Mouse (Mus musculus): ENCODE measurements at regions not wholly inside any gene's neighbourhood (a gene's known extent, or its start where the extent isn't known, plus 50 kb on each side); places are given as distances from the start of the nearest gene placed in this dataset.
A peak's percentile ranks its signal among the peaks of the same experiment; 100 is the strongest.

DNA sequence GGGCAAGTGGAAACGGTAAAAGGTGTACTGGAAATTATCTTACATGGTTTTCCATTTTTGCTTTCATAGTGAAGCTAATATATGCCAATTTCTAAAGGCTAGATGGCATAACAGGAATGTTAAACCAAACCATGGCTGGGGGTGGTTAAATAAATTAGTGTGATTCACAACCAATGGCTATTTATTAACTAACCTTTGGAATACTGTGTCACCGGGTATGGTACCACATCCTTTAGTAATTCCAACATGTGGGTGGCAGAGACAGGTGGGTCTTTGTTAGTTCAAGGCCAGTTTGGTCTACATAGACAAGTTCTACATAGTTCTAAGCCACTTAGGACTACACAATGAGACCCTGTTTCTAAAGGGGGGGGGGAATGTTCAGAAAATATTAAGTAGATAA, 179.8 kb upstream of the Plxnc1 start:
- 89% methylated on average over 2 of the region's 2 CpGs for WGBS
- intact Hi-C loops (cut with DNase I): no loop called here

DNA sequence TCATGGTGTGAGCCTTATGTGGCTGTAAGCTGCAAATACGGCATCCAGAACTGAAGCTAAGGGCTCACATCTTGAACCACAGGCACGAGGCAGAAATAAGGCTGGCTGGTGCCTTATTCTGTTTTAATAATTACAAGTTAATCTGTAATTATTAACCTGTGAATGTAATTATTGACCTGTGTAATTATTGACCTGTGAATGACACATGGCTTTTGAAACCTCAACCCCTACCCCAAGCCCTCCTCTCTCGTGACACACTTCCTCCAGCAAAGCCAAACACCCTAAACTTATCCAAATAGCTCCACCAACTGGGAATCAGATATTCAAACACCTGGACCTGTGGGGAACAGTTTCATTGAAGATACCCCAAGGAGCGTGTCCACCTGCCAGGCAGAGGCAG, 175.4 kb upstream of the Plxnc1 start:
- Histone ChIP-seq H3K27me3 (ENCODE audit: control insufficient read depth, insufficient read depth, low read length) (no peaks in the 10 kb centered on the region), H3K36me3 (ENCODE audit: control insufficient read depth, insufficient read depth, low read length) (peaks cover 4% of the 10 kb centered on the region; the same call in 1 of the 2 replicates), H3K79me2 (replicated peaks; ENCODE audit: control insufficient read depth, insufficient read depth, low read length) (no peaks in the 10 kb centered on the region), H3K4me3 (no peak overlapping the region), H3K27ac (no peak overlapping the region), H3K4me1 (ENCODE audit: control insufficient read depth, insufficient read depth, low read length) (peaks cover 6% of the 10 kb centered on the region), H3K9ac (ENCODE audit: low read depth, low read length) (no peak overlapping the region)
- DNase-seq: no peak
- WGBS: 88% methylated on average over 4 of the region's 4 CpGs
- no peak for TF ChIP-seq POLR2A (IDR thresholded peaks at IDR 0.05; ENCODE audit: insufficient read depth, low read depth, low read length)
- TF ChIP-seq EP300 (IDR thresholded peaks at IDR 0.05; ENCODE audit: insufficient read depth, low read depth, low read length): no peak
- no peak for TF ChIP-seq CTCF (IDR thresholded peaks at IDR 0.05)
- intact Hi-C loops (cut with DNase I): no loop called here

More for the DNA sequence above, 179.8 kb upstream of the Plxnc1 start:
- Histone ChIP-seq H3K27ac (no peak overlapping the region), H3K79me2 (replicated peaks; ENCODE audit: control insufficient read depth, insufficient read depth, low read length) (no peaks in the 10 kb centered on the region), H3K36me3 (ENCODE audit: control insufficient read depth, insufficient read depth, low read length) (no peaks in the 10 kb centered on the region), H3K4me1 (ENCODE audit: control insufficient read depth, insufficient read depth, low read length) (no peaks in the 10 kb centered on the region), H3K9ac (ENCODE audit: low read depth, low read length) (no peak overlapping the region), H3K27me3 (ENCODE audit: control insufficient read depth, insufficient read depth, low read length) (no peaks in the 10 kb centered on the region), H3K4me3 (no peak overlapping the region)
- no peak for TF ChIP-seq CTCF (IDR thresholded peaks at IDR 0.05)
- no peak for TF ChIP-seq EP300 (IDR thresholded peaks at IDR 0.05; ENCODE audit: insufficient read depth, low read depth, low read length)
- TF ChIP-seq POLR2A (IDR thresholded peaks at IDR 0.05; ENCODE audit: insufficient read depth, low read depth, low read length): no peak
- no peak for DNase-seq

GRCm38 (mm10) chr10:95118786-95119351, 174.2 kb upstream of the Plxnc1 start:
- H3K27me3 ChIP-seq (ENCODE audit: control insufficient read depth, insufficient read depth, low read length): no peaks in the 10 kb centered on the region
- 65% methylated on average over 8 of the region's 8 CpGs for WGBS
- no peak overlapping the region for H3K27ac ChIP-seq

GRCm38 (mm10) chr10:95117731-95118212, 173.1 kb upstream of the Plxnc1 start:
- no peak for DNase-seq
- Histone ChIP-seq H3K27me3 (ENCODE audit: control insufficient read depth, insufficient read depth, low read length) (no peaks in the 10 kb centered on the region), H3K4me1 (ENCODE audit: control insufficient read depth, insufficient read depth, low read length) (peaks cover 6% of the 10 kb centered on the region), H3K27ac (peak overlapping the region; percentile 47; the same call in 1 of the 2 replicates), H3K4me3 (no peak overlapping the region), H3K36me3 (ENCODE audit: control insufficient read depth, insufficient read depth, low read length) (peaks cover 4% of the 10 kb centered on the region; the same call in 1 of the 2 replicates), H3K79me2 (replicated peaks; ENCODE audit: control insufficient read depth, insufficient read depth, low read length) (no peaks in the 10 kb centered on the region), H3K9ac (ENCODE audit: low read depth, low read length) (no peak overlapping the region)
- whole genome bisulfite sequencing: 18% methylated on average over 3 of the region's 3 CpGs
- intact Hi-C loops (cut with DNase I): no loop called here
- no peak for TF ChIP-seq EP300 (IDR thresholded peaks at IDR 0.05; ENCODE audit: insufficient read depth, low read depth, low read length)
- TF ChIP-seq CTCF (IDR thresholded peaks at IDR 0.05): no peak
- no peak for TF ChIP-seq POLR2A (IDR thresholded peaks at IDR 0.05; ENCODE audit: insufficient read depth, low read depth, low read length)

More at GRCm38 (mm10) chr10:95118786-95119351, 174.2 kb upstream of the Plxnc1 start:
- TF ChIP-seq POLR2A (IDR thresholded peaks at IDR 0.05; ENCODE audit: insufficient read depth, low read depth, low read length) (no peak), EP300 (IDR thresholded peaks at IDR 0.05; ENCODE audit: insufficient read depth, low read depth, low read length) (no peak), CTCF (IDR thresholded peaks at IDR 0.05) (no peak)
- Histone ChIP-seq H3K4me3 (no peak overlapping the region), H3K9ac (ENCODE audit: low read depth, low read length) (no peak overlapping the region), H3K79me2 (replicated peaks; ENCODE audit: control insufficient read depth, insufficient read depth, low read length) (no peaks in the 10 kb centered on the region), H3K4me1 (ENCODE audit: control insufficient read depth, insufficient read depth, low read length) (peaks cover 6% of the 10 kb centered on the region), H3K36me3 (ENCODE audit: control insufficient read depth, insufficient read depth, low read length) (peaks cover 4% of the 10 kb centered on the region; the same call in 1 of the 2 replicates)
- DNase-seq: no peak
- intact Hi-C loops (cut with DNase I): no loop called here

- WGBS: 22% methylated on average over 6 of the region's 6 CpGs
- Histone ChIP-seq H3K4me3 (no peak overlapping the region), H3K4me1 (ENCODE audit: control insufficient read depth, insufficient read depth, low read length) (peaks cover 6% of the 10 kb centered on the region), H3K27ac (peak overlapping the region; percentile 47), H3K9ac (ENCODE audit: low read depth, low read length) (no peak overlapping the region), H3K79me2 (replicated peaks; ENCODE audit: control insufficient read depth, insufficient read depth, low read length) (no peaks in the 10 kb centered on the region), H3K27me3 (ENCODE audit: control insufficient read depth, insufficient read depth, low read length) (no peaks in the 10 kb centered on the region), H3K36me3 (ENCODE audit: control insufficient read depth, insufficient read depth, low read length) (peaks cover 4% of the 10 kb centered on the region; the same call in 1 of the 2 replicates)
- peak in 1 of 2 experiments; percentile 66 for DNase-seq
- intact Hi-C loops (cut with DNase I): no loop called here
- TF ChIP-seq POLR2A (IDR thresholded peaks at IDR 0.05; ENCODE audit: insufficient read depth, low read depth, low read length): no peak
- TF ChIP-seq EP300 (IDR thresholded peaks at IDR 0.05; ENCODE audit: insufficient read depth, low read depth, low read length): no peak
- TF ChIP-seq CTCF (IDR thresholded peaks at IDR 0.05): no peak
Observed at GRCm38 (mm10) chr10:95117041-95117730, 172.6 kb upstream of the Plxnc1 start.

DNA sequence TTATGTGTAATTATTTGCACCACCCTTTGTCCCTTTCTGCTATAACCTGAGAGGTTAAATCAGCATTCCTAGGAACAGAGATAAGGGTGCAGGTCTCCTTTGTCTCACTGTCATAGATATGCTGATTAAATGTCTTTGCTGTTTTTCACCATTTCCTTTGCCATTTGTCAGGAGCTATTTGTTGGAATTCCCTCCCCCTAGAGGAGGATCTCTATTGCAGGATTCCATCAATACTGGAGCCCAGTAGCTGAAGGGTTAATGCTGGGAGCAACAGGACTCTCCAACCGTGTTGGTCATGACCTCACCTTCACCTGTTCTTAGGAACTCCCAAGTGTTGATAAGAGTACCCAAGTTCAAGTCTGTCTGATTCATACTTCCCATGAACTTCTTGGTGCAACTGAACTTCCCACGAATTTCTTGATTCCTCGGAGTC, 172.0 kb upstream of the Plxnc1 start:
- intact Hi-C loops (cut with DNase I): no loop called here
- Histone ChIP-seq H3K9ac (ENCODE audit: low read depth, low read length) (no peak overlapping the region), H3K4me3 (no peak overlapping the region), H3K27me3 (ENCODE audit: control insufficient read depth, insufficient read depth, low read length) (no peaks in the 10 kb centered on the region), H3K79me2 (replicated peaks; ENCODE audit: control insufficient read depth, insufficient read depth, low read length) (no peaks in the 10 kb centered on the region), H3K27ac (no peak overlapping the region), H3K4me1 (ENCODE audit: control insufficient read depth, insufficient read depth, low read length) (peaks cover 6% of the 10 kb centered on the region), H3K36me3 (ENCODE audit: control insufficient read depth, insufficient read depth, low read length) (peaks cover 4% of the 10 kb centered on the region; the same call in 1 of the 2 replicates)
- no peak for TF ChIP-seq POLR2A (IDR thresholded peaks at IDR 0.05; ENCODE audit: insufficient read depth, low read depth, low read length)
- TF ChIP-seq CTCF (IDR thresholded peaks at IDR 0.05): no peak
- TF ChIP-seq EP300 (IDR thresholded peaks at IDR 0.05; ENCODE audit: insufficient read depth, low read depth, low read length): no peak
- WGBS: 25% methylated on average over 3 of the region's 3 CpGs
- DNase-seq: no peak
